Mouse (Mus musculus): ENCODE measurements around the gene Mark1. TPM values are rescaled to one million over a fixed set of nuclear protein-coding genes. Genes with fewer than 3 reads are reported as not detected.
A peak's percentile ranks its signal among the peaks of the same experiment; 100 is the strongest.

The Mark1 gene
- polyA plus RNA-seq, 1 experiment from 2014 or later: 2.9 TPM

DNA sequence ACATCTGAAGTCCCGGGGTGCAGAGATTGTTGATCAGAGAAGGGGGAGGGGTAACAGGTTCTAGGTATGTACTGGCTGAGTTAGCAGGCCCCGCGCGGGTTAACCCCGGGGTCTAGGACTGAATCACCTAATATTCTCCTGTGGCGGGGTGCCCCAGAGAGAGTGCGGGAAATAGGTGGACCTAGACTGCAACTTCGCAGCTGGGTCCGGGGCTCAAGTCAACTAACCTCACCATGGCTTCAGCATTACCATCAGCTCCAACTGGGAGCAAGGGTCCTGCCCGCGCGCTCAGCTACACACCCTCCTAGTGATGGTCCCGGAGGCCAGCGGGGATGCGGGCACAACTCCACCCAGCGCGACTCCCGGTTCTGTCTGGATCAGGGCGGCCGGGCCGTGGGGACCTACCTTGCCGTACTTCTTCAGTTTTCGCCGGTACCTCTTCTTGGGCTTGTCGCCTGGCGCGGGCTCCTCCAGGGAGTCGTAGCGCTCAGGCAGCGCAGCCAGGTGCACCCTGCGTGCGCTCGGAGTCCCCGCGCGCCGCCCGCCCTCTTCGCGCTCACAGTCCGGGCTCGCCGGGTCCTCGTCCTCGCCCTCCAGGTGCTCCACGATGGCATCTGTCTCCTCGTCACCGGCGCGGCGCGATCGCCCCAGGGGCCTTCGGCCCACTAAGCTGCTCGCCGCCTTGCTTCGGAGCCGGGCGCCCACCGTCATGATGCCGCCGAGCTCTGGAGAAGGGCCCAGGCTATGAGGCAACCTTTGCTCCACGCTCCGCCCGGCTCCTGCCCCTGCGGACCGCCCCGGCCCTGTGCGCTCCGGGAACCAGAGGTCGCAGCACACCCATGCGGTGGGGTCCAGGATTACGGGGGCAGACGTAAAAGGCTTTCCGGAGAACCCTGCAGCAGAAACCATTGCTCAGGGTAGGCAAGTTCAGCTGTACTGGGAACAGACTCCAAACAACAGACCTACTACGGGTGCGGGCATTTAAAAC is 116.8 kb downstream of the Mark1 start, which contains the start of gene C130074G19Rik:
Gene C130074G19Rik, minus strand, starts transcription at position 938 of the 988 bp plus-strand sequence.
- H3K36me3 ChIP-seq: no peaks in the 10 kb centered on the region
- no peak for ATAC-seq (ENCODE audit: insufficient number of reproducible peaks, low FRiP score, low TSS enrichment, low read depth)
- WGBS: 2% methylated on average over 77 of the region's 77 CpGs
- H3K27me3 ChIP-seq: peaks cover 28% of the 10 kb centered on the region
- H3K4me3 ChIP-seq: peak within 1 kb of the TSS; percentile 43
- H3K4me1 ChIP-seq: peaks cover 21% of the 10 kb centered on the region
- peak within 1 kb of the TSS; percentile 71 for H3K4me2 ChIP-seq
- H3K27ac ChIP-seq: no peak within 1 kb of the TSS
- H3K9ac ChIP-seq: 0 out of 2 replicates have a peak within 1 kb of the TSS, but pooled peaks have one; percentile 15
- no peaks in the 10 kb centered on the region for H3K9me3 ChIP-seq

DNA sequence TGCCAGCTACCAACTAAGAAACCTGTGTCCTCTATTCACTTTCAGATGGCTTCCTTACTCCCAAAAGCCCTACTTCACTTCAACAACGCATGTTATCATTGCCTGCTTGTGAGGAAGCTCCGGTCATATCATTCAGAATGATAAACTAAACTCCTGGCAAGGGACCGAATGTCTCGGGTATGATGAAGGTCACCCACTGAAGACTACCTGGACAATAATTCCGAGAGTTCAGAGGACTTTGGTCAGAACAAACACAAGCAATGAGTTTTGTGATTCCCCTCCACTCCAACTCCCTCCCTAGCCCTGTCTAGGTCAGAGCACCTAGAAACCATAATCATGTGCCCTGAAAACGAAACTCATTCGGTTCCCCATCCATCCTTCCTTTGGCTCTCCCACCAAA is 117.5 kb downstream of the Mark1 start:
- Histone ChIP-seq H3K9me3 (no peaks in the 10 kb centered on the region), H3K4me3 (peak overlapping the region; percentile 43), H3K36me3 (no peaks in the 10 kb centered on the region), H3K4me2 (peak overlapping the region; percentile 71; the same call in 1 of the 2 replicates), H3K4me1 (peaks cover 21% of the 10 kb centered on the region), H3K9ac (no peak overlapping the region), H3K27ac (no peak overlapping the region), H3K27me3 (peaks cover 28% of the 10 kb centered on the region)
- WGBS: 69% methylated on average over 7 of the region's 7 CpGs
- no peak for ATAC-seq (ENCODE audit: insufficient number of reproducible peaks, low FRiP score, low TSS enrichment, low read depth)

DNA sequence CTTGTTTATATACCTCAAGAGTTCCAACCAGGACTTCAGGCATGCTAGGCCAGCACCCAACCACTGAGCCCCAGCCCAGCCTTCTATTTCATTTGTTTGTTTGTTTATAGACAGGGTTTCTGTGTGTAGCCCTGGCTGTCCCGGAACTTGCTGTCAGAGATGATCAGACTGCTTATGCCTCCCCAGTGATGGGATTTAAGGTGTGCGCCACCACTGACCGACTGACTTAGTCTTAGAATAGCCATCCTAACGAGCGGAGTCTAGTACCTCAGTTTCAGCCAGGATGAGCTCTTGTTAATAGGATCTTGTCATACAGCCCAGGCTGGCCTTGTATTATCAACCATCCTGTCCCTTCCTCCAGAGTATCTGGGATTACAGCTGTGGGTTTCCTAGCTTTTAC is 118.2 kb downstream of the Mark1 start:
- Histone ChIP-seq H3K4me2 (no peak overlapping the region), H3K27me3 (peaks cover 28% of the 10 kb centered on the region), H3K27ac (no peak overlapping the region), H3K9ac (no peak overlapping the region), H3K9me3 (no peaks in the 10 kb centered on the region), H3K4me1 (peaks cover 21% of the 10 kb centered on the region), H3K4me3 (peak overlapping the region; percentile 43; the same call in 1 of the 2 replicates), H3K36me3 (no peaks in the 10 kb centered on the region)
- no peak for ATAC-seq (ENCODE audit: insufficient number of reproducible peaks, low FRiP score, low TSS enrichment, low read depth)
- WGBS: 88% methylated on average over 5 of the region's 5 CpGs

DNA sequence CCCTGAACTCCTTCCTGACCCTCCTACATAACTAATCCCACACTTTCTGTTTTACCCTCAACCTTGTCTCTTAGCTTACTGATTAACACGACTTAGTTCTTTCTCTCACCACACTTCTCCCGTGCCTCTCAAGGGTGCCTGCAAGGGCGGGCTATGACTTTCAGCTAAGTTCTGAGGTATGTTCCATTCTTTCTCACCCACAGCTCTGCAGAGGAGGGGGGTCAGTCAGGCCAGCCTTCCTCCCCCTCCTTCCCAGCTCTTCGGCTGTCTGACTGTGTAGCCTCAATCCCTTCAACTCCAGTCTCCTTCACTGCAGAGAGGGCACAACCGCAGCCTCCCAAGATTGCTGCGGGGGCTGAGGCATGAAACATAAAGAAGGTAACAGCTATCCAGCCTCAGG is 120.5 kb downstream of the Mark1 start:
- H3K27ac ChIP-seq: peak overlapping the region; percentile 11; the same call in 1 of the 2 replicates
- 61% methylated on average over 6 of the region's 6 CpGs for WGBS
- ATAC-seq (ENCODE audit: insufficient number of reproducible peaks, low FRiP score, low TSS enrichment, low read depth): no peak

DNA sequence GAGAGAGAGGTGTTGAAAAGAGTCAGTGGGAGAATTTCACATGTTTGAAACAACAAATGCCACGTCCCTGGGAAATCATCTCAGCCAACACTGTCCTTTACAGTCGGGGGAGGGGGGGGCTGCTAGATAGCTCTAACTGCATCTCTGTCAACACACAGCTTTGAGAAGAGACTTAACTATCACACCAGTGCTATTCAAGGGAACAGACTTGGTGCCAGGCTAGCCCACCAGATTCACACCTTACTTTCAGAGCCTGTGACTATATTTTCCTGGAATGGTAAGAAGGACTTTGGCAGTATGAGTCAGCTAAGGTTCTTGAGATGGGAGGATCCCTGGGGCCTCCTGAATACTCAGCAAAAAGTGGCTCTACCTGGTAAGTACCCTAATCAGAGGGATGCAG is 122.1 kb downstream of the Mark1 start:
- whole genome bisulfite sequencing: 60% methylated on average over 2 of the region's 2 CpGs

More for the DNA sequence above, 120.5 kb downstream of the Mark1 start:
- Histone ChIP-seq H3K9ac (no peak overlapping the region), H3K36me3 (no peaks in the 10 kb centered on the region), H3K4me2 (no peak overlapping the region), H3K27me3 (peaks cover 28% of the 10 kb centered on the region), H3K4me3 (no peak overlapping the region), H3K4me1 (peaks cover 21% of the 10 kb centered on the region), H3K9me3 (no peaks in the 10 kb centered on the region)

DNA sequence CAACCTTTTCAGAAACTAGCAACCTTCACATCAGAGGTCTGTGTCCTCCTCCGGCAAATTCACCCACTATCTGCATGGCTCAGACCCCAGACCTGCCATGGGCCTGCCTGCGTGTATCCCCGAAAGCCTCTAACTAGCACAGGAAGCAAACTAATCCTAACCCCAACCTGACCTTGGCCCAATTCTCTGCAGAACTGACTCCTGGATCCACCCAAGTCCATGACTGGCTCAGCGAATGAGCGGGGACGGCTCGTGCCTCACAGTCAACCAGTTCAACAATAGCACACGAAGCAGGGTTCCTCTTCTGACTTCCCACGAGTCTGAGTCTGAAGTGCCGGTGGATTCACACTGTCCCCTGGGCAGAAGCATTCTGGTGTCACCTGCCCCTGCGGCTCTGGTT is 125.5 kb downstream of the Mark1 start:
- no peak overlapping the region for H3K4me3 ChIP-seq
- no peaks in the 10 kb centered on the region for H3K27me3 ChIP-seq
- no peaks in the 10 kb centered on the region for H3K9me3 ChIP-seq
- H3K36me3 ChIP-seq: no peaks in the 10 kb centered on the region
- no peak overlapping the region for H3K9ac ChIP-seq
- 80% methylated on average over 11 of the region's 11 CpGs for WGBS
- peaks cover 13% of the 10 kb centered on the region for H3K4me1 ChIP-seq
- H3K27ac ChIP-seq: no peak overlapping the region
- no peak overlapping the region for H3K4me2 ChIP-seq
- ATAC-seq (ENCODE audit: insufficient number of reproducible peaks, low FRiP score, low TSS enrichment, low read depth): no peak

More for the DNA sequence above, 122.1 kb downstream of the Mark1 start:
- no peak overlapping the region for H3K9ac ChIP-seq
- no peak overlapping the region for H3K4me3 ChIP-seq
- H3K27ac ChIP-seq: no peak overlapping the region
- H3K4me2 ChIP-seq: no peak overlapping the region
- H3K9me3 ChIP-seq: no peaks in the 10 kb centered on the region
- H3K36me3 ChIP-seq: no peaks in the 10 kb centered on the region
- peaks cover 14% of the 10 kb centered on the region for H3K27me3 ChIP-seq
- ATAC-seq (ENCODE audit: insufficient number of reproducible peaks, low FRiP score, low TSS enrichment, low read depth): no peak
- H3K4me1 ChIP-seq: peaks cover 12% of the 10 kb centered on the region

DNA sequence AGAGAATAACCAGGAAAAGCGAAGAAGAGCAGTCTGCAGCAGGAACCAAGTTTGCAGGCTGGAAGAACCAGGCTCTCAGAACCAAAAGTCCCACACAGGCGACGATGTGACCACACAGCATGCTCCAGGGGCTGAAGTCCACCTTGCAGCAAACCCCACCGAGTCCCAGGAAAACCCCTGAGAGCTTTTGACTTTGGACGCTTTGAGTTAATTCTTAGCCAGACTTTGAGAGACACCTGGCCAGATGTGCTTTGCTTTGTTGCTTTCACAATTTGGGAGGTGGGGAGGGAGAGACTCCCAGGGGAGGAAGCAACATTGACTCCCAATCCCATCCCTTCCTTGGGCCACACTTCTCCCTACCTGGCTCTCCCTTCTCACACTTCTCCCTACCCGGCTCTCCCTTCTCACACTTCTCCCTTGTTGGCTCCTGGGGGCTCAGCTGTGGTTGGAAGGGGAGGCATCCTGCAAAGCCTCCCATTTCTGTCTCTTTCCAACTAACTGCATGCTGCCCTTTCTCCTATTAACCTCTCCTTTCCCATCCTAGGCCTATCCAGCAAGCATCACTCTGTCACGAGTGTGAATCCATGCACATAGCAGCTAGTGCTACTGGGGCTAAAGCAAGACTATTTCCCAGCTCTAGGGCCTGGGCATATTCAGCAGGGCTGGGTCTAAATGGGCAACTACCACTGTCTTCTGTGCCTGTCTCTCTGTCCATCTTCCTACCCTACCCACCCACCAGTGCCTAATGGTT is 127.1 kb downstream of the Mark1 start:
- Histone ChIP-seq H3K9ac (no peak overlapping the region), H3K36me3 (no peaks in the 10 kb centered on the region), H3K4me1 (peaks cover 11% of the 10 kb centered on the region; the same call in 1 of the 2 replicates), H3K27me3 (no peaks in the 10 kb centered on the region), H3K9me3 (no peaks in the 10 kb centered on the region), H3K4me2 (no peak overlapping the region), H3K27ac (no peak overlapping the region), H3K4me3 (no peak overlapping the region)
- no peak for ATAC-seq (ENCODE audit: insufficient number of reproducible peaks, low FRiP score, low TSS enrichment, low read depth)
- 63% methylated on average over 7 of the region's 7 CpGs for WGBS

DNA sequence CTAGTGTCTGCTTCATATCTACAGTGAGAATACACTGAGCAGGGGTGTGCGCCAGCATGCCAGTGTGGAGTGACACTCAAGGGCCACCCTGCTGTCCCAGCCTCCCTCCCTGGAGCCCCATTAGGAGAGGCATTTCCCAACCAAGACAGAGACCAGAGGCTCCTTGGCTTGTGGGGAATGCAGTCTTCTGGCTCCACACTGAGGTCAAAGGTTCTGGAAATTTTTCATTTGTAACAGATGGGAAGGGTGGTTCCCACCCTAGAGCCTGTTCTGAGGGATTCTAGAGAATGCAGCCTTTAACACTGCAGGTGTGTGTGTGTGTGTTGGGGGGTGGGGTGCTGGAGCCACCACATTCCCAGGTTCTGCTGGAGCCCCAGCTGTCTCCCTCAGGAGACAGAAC is 127.9 kb downstream of the Mark1 start:
- H3K36me3 ChIP-seq: no peaks in the 10 kb centered on the region
- no peak for ATAC-seq (ENCODE audit: insufficient number of reproducible peaks, low FRiP score, low TSS enrichment, low read depth)
- H3K27ac ChIP-seq: no peak overlapping the region
- no peak overlapping the region for H3K4me3 ChIP-seq
- H3K27me3 ChIP-seq: no peaks in the 10 kb centered on the region
- H3K4me1 ChIP-seq: peaks cover 11% of the 10 kb centered on the region; the same call in 1 of the 2 replicates
- no peak overlapping the region for H3K4me2 ChIP-seq
- H3K9ac ChIP-seq: no peak overlapping the region
- no peaks in the 10 kb centered on the region for H3K9me3 ChIP-seq
- 69% methylated on average over 1 of the region's 1 CpGs for WGBS

DNA sequence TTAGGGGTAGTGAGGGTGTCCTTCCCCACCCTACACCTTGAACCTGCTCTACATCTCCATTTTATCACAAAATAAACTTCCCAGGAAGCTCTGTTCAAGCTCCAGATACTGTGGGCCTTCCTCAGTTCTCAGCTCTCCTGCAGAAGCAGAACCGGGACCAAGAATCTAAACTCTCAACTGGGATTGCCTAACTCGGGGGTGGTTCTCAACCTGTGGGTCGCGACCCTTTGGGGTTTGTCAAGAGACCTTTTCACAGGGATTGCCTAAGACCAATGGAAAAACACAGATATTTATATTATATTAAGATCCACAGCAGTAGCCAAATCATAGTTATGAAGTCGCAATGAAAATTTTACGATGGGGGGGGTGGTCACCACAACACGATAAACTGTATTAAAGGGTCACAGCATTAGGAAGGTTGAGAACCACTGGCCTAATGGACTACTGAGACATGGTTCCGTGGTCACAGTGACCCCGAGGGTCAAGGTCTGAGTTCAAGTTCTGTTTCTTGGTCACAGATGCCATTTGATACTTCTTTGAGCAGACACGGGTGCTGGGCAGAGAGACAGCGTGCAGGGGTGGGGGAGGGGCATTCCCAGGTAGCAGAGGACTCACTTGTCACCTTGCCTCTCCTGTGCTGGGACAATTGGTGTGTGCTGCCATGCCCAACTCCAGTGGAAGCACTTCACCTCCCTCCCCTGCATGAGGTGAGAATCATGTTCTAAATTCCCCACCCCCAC is 128.6 kb downstream of the Mark1 start:
- no peak for ATAC-seq (ENCODE audit: insufficient number of reproducible peaks, low FRiP score, low TSS enrichment, low read depth)
- WGBS: 82% methylated on average over 11 of the region's 11 CpGs
- H3K36me3 ChIP-seq: no peaks in the 10 kb centered on the region

DNA sequence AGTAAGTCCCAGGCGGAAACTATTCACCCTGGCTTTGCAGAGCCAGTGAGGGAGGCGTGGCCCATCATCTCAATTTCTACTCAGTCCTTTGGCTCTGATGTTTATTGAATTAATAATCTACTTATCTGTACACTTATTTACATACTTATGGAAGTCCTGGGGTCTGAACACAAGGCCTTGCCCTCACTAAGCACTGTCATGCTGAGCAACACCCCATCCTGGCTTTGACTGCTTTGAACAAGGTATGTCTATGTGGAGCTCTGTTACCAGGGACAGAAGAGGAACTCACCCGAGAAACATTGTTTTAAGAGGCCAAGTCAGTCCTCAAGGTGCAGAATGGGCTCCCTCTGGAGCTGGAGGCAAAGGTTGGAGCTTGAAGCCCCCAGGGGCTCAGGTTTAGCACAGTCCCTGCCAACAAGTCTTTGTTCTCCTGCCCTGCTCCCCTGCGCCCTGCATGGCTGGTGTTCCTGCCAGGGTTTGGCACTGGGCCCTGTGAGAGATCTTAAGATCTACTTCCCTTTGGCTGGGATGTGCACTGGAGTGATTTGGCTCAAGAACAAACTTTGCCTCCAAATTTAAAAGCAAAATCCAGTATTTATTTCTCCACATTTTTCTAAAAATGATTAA is 129.3 kb downstream of the Mark1 start:
- Histone ChIP-seq H3K4me2 (no peak overlapping the region), H3K9ac (no peak overlapping the region), H3K27ac (no peak overlapping the region), H3K27me3 (no peaks in the 10 kb centered on the region), H3K4me1 (peaks cover 11% of the 10 kb centered on the region; the same call in 1 of the 2 replicates), H3K4me3 (no peak overlapping the region), H3K9me3 (no peaks in the 10 kb centered on the region), H3K36me3 (no peaks in the 10 kb centered on the region)
- no peak for ATAC-seq (ENCODE audit: insufficient number of reproducible peaks, low FRiP score, low TSS enrichment, low read depth)
- 60% methylated on average over 4 of the region's 4 CpGs for WGBS

More for the DNA sequence above, 128.6 kb downstream of the Mark1 start:
- Histone ChIP-seq H3K9ac (no peak overlapping the region), H3K27me3 (no peaks in the 10 kb centered on the region), H3K4me1 (peaks cover 11% of the 10 kb centered on the region; the same call in 1 of the 2 replicates), H3K4me2 (no peak overlapping the region), H3K9me3 (no peaks in the 10 kb centered on the region), H3K27ac (no peak overlapping the region), H3K4me3 (no peak overlapping the region)

DNA sequence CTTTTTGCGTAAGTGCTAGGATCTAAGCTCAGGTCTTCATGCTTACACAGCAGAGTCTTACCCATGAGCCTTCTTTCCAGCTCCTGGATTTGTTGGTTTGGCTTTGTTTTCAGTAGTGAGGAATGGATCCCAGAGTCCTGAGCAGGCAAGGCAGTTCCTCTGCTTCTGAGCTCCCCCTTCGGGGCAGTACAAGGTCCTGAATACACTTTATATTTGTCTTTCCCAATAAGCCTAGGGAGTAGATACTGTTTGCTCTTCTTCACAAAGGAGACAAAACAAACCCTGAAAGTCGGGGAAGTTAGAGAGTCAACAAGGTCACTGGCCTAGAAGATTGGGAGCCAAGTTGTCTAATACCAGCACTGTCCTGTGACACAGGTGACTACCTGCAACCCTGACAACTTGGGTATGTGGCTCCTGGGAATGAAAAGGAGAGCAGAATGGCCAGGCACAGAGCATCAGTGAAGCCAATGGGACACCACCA is 131.7 kb downstream of the Mark1 start:
- no peak for ATAC-seq (ENCODE audit: insufficient number of reproducible peaks, low FRiP score, low TSS enrichment, low read depth)
- WGBS: 79% methylated on average over 3 of the region's 3 CpGs
- no peak overlapping the region for H3K27ac ChIP-seq

More for the DNA sequence above, 131.7 kb downstream of the Mark1 start:
- no peaks in the 10 kb centered on the region for H3K9me3 ChIP-seq
- no peak overlapping the region for H3K4me2 ChIP-seq
- no peaks in the 10 kb centered on the region for H3K36me3 ChIP-seq
- H3K27me3 ChIP-seq: no peaks in the 10 kb centered on the region
- H3K4me3 ChIP-seq: no peak overlapping the region
- no peak overlapping the region for H3K9ac ChIP-seq
- peaks cover 11% of the 10 kb centered on the region; the same call in 1 of the 2 replicates for H3K4me1 ChIP-seq
